Mouse (Mus musculus) layer of hippocampus, adult 8-10 months (tissue): ENCODE measurements around the gene Pltp. TPM values are rescaled to one million over a fixed set of nuclear protein-coding genes. Genes with fewer than 3 reads are reported as not detected.
A peak's percentile ranks its signal among the peaks of the same experiment; 100 is the strongest.
"Not testable (repeated sequence)": the region's sequence is repeated elsewhere in the genome, so short reads cannot be mapped to it uniquely, and the experiment has no call there.

Experiments
- DNase-seq, 2 experiments: peaks; one replicate each; pipeline ENCODE4 v3.0.0; 2022; ENCODE audit warnings: low spot score in 2 of 2
- total RNA-seq, 4 experiments: library from RNA; stranded (reverse); gene quantifications; 2 replicates each; pipeline ENCODE4 v1.2.4; 2022

Gene Pltp
- total RNA-seq, 4 experiments from 2014 or later, result 81.0 to 114 (median 96.0) TPM

- peak; percentile 84 to 93 for DNase-seq
Measured at GRCm38 (mm10) chr2:164879228-164879567, 21.7 kb upstream of the Pltp start, which contains the start of gene Pcif1. TSS of gene Pcif1 (plus strand) at chr2:164879304.

GRCm38 (mm10) chr2:164878509-164879227, 21.2 kb upstream of the Pltp start:
- no peak for DNase-seq

GRCm38 (mm10) chr2:164877376-164878215, 20.1 kb upstream of the Pltp start:
- not testable (repeated sequence) for DNase-seq

GRCm38 (mm10) chr2:164875648-164876047, 18.1 kb upstream of the Pltp start:
- DNase-seq, result not testable (repeated sequence)

- no peak for DNase-seq
Measured at GRCm38 (mm10) chr2:164874239-164874769, 16.8 kb upstream of the Pltp start.

- no peak for DNase-seq
Measured at GRCm38 (mm10) chr2:164873621-164874020, 16.1 kb upstream of the Pltp start.

DNA sequence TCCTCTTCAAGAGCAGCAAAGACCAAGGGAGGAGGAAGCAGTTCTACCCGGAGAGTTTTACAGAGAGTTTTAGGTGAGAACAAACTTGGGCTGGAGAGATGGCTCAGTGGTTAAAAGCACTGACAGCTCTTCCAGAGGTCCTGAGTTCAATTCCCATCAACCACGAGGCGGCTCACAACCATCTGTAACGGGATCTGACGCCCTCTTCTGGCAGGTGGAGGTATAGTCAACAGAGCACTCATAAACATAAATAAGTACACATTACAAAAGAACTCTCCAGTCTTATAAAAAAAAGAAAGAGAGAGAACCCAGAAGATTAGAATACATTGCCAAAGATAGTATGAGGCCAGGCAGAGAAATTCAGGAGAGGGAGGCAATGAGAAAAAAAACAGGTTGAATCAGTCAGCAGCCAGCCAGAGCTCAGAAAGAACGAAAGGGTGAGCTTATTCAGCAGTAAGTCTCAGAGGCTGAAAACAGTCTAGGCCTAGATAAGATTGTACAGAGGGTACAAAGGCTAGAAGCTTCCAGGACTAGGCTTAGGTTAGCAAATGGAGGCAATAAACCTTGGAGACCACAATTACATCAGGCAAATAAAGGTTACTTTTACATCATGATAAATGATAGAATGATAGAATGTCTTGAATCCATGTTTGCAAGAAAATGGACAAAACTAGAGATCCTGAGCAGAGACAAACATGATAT, 14.2 kb upstream of the Pltp start:
- no peak for DNase-seq

GRCm38 (mm10) chr2:164868491-164868890, 11.0 kb upstream of the Pltp start:
- DNase-seq, result no peak

DNA sequence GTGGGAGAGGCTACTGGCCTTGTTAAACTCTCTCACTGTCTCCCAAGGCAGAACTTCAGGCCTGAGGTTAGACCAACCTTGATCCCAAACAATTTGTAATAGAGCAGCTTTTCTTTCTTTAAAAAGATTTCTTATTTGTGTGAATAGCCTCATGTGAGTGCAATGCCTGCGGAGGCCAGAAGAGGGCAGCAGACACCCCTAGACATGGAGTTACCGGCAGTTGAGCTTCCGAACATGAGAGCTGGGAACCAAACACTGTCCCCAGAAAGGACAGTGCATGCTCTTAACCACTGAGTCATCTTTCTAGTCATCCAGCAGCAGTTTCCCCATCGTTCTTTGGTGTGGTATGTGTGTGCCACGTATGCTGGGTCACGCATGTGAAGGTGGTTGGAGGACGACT, 10.1 kb upstream of the Pltp start:
- no peak for DNase-seq

DNA sequence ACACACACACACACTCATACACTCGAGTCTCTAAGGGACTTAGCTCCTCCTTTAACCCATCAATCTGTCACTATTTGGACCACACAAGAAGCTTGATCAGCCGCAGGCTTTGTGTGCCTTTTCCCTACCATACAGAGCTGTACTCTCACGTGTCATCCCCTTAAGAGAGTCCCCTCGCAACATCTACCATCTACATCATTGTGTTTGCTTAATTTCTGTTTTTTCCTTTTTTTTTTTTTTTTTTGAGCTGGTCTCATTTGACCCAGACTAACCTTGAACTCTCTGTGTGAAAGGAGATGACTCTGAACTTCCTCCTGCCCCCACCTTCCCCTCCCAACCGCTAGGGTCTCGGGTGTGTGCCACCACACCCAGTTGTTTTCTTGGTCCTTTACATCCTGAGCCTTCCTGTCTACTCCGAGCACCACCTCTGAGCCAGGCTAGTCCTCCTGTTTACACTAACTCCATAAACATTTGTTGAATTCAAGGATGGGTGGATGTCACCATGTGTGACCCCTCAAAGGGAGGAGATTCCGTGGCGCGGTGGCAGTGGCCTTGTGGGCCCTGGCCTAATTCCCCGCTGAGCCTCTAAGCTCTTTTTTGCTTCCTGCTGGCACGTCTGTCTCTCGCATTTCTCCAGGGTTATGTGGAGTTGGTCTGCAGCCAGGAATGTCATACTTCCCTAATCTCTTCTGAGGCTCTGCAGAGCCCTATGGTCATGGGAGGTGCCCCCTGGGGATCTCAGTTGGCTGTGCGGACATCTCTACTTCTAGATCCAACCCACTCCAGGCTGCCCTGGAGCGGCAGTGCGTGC, 9.4 kb upstream of the Pltp start:
- DNase-seq, result no peak

GRCm38 (mm10) chr2:164864593-164864992, 7.1 kb upstream of the Pltp start:
- DNase-seq, result no peak

- not testable (repeated sequence) for DNase-seq
Measured at GRCm38 (mm10) chr2:164863411-164863810, 5.9 kb upstream of the Pltp start.

DNA sequence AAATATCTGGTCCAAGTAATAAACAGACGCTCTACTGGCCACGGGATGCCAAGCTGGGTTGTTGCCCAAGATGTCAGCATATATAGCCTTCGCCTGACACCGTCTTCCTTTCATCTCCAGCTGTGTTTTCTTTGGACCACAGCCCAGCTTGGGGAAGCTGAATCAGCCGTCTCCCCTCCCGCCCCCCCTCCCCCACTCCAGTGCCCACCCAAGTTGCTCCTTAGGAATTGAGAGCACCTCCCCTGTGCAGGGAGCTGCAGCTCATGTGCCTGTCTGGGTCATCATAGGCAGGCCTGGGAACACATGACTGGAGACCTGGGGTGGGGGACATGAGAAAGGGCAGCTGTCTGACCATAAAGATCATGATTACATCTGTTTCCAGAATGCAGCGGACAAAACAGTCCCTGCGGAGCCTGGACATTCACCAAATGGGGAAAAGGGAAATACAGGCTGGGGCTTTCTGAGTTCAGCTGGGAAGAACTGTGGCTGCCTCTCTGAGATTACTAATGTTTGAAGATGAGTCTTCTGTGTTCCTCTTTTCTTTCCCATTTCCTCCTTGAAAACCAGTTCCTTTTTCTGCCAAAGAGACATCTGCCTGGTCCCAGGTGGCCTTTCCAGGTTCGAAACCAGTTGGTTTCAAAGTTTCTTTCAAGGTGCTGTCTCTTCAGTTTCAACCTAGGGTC, 4.8 kb upstream of the Pltp start:
- DNase-seq, result no peak

DNA sequence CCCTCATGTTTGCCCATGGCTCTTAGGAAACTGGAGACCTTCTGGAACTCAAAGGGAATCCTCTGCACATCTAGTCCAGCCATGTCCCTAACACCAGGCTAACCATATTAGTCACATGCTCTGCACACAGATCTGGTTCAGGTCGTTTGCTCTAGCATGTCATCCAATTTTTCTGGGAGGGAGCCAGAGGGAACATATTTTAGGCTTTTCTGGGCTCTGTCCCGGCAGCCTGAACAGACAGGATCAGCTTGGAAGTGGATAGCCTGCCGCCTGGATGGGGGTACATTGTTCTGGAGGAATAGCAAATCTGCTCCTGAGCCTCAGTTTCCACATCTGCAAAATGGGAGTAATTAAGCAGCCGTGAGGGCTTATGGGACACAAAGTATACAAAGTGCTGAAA, 3.6 kb upstream of the Pltp start:
- no peak for DNase-seq

DNA sequence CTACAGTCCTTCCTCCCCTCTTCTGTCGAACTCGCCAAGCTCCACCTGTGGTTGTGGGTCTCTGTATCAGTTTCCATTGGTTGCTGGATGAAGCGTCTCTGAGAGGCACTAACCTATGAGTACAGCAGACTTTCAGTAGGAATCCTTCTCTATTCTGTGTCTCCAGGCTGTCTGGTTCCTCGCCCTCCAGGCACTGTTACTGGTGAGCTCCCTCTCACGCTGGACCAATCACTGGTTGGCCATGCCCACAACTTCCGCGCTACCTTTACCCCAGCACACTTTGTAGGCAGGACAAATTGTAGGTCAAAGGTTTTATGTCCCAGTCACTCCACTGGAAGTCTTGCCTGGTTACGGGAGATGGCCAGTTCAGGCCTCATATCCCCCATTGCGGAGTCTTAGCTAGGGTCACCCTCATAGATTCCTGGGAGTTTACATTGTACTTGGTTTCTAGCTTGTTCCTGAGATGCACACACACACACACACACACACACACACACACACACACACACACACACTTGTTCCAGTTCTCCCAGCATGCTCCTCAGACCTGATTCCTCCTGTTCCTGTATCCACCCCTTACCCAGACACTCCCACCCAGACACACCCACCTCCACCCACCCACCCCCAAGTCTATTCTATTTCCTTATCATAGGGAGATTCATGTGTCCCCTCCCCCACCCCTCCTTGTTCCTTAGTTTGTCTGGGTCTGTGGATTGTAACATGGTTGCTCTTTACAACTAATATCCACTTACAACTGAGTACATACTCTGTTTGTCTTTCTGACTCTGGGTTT, 2.3 kb upstream of the Pltp start:
- no peak for DNase-seq

GRCm38 (mm10) chr2:164859155-164859554, 1.6 kb upstream of the Pltp start:
- DNase-seq, result no peak

- no peak for DNase-seq
Measured at GRCm38 (mm10) chr2:164857842-164858553, 487 bp upstream of the Pltp start.

- DNase-seq, result no peak
Measured at GRCm38 (mm10) chr2:164856309-164857100, 1.0 kb downstream of the Pltp start.
